Mouse (Mus musculus) C2C12 (cell line): ENCODE results near the gene Tmem120a. TPM values are rescaled to one million over a fixed set of nuclear protein-coding genes. Genes with fewer than 3 reads are reported as not detected.

Source experiments
- H3K27me3 ChIP-seq: one replicate; pipeline ENCODE4 v1.6.1; 2011; ENCODE audit not compliant: control insufficient read depth, insufficient read depth, insufficient read length
- H3K36me3 ChIP-seq: one replicate; pipeline ENCODE4 v1.6.1; 2011; ENCODE audit not compliant: control insufficient read depth, insufficient read depth
- H3K4me3 ChIP-seq: one replicate; pipeline ENCODE4 v1.5.1; 2011; ENCODE audit warnings: mild to moderate bottlenecking, control low read depth; ENCODE audit not compliant: poor library complexity, insufficient read depth, severe bottlenecking
- H3K79me2 ChIP-seq: one replicate; pipeline ENCODE4 v1.6.1; 2011; ENCODE audit not compliant: control insufficient read depth, insufficient read depth
- H3K79me3 ChIP-seq: one replicate; pipeline ENCODE4 v1.6.1; 2011; ENCODE audit warnings: low read depth, control low read depth
- H3ac ChIP-seq: one replicate; pipeline ENCODE3; 2011; ENCODE audit warnings: low read depth; ENCODE audit not compliant: control insufficient read depth, insufficient read length
- CEBPB ChIP-seq: IDR thresholded peaks from one replicate; pipeline ENCODE4 v1.6.1; 2011; ENCODE audit warnings: low read depth, mild to moderate bottlenecking, control low read depth, moderate library complexity
- CTCF ChIP-seq: IDR thresholded peaks from one replicate; pipeline ENCODE4 v1.5.1; 2011; ENCODE audit not compliant: control insufficient read depth, insufficient read depth, insufficient read length
- FOSL1 ChIP-seq: IDR thresholded peaks from one replicate; pipeline ENCODE4 v1.8.0; 2011; ENCODE audit warnings: mild to moderate bottlenecking, low read length; ENCODE audit not compliant: poor library complexity, insufficient read depth, severe bottlenecking
- MAX ChIP-seq: IDR thresholded peaks from one replicate; pipeline ENCODE4 v1.6.1; 2011; ENCODE audit warnings: mild to moderate bottlenecking, control low read depth
- MYOD1 ChIP-seq: IDR thresholded peaks from one replicate; pipeline ENCODE4 v1.6.1; 2011; ENCODE audit warnings: low read depth; ENCODE audit not compliant: control insufficient read depth, insufficient read length
- MYOG ChIP-seq: IDR thresholded peaks from one replicate; pipeline ENCODE4 v1.6.1; 2011; ENCODE audit not compliant: control insufficient read depth, insufficient read length; ENCODE audit errors: extremely low read depth
- USF1 ChIP-seq: IDR thresholded peaks from one replicate; pipeline ENCODE4 v1.6.1; 2011; ENCODE audit warnings: low read depth, mild to moderate bottlenecking, control low read depth, moderate library complexity
- polyA plus RNA-seq: library from polyadenylated mRNA; unstranded; fragments of >200 nt; fragmentation: generic; extraction: Trizol; gene quantifications from one replicate; pipeline ENCODE4 v1.2.1, GENCODE M21; 2012; ENCODE audit warnings: missing spikeins

The Tmem120a gene
- polyA plus RNA-seq, 1 experiment = 75.2 TPM

GRCm38 (mm10) chr5:135703431-135703830 is 40.8 kb downstream of the Tmem120a start:
- Histone ChIP-seq H3K79me2 (peaks cover 85% of the 10 kb centered on the region), H3K27me3 (no peaks in the 10 kb centered on the region), H3K79me3 (peaks cover 44% of the 10 kb centered on the region), H3K4me3 (no peak overlapping the region), H3K36me3 (peaks cover 34% of the 10 kb centered on the region), H3ac (no peak overlapping the region)
- TF ChIP-seq MYOD1 = no peak

- peaks cover 31% of the 10 kb centered on the region for H3K36me3 ChIP-seq
- peaks cover 39% of the 10 kb centered on the region for H3K79me3 ChIP-seq
- no peak overlapping the region for H3ac ChIP-seq
- H3K79me2 ChIP-seq = peaks cover 85% of the 10 kb centered on the region
- no peaks in the 10 kb centered on the region for H3K27me3 ChIP-seq
- H3K4me3 ChIP-seq = no peak overlapping the region
- peak; percentile 99 for TF ChIP-seq CEBPB
- TF ChIP-seq MYOG = no peak
- TF ChIP-seq MYOD1 = peak; percentile 85
- TF ChIP-seq CTCF = peak; percentile 48
These were observed 41.5 kb downstream of the Tmem120a start for GRCm38 (mm10) chr5:135702682-135703192.

GRCm38 (mm10) chr5:135702190-135702589 is 42.1 kb downstream of the Tmem120a start:
- TF ChIP-seq FOSL1 (no peak), CTCF (no peak), CEBPB (no peak), MAX (no peak), MYOG (no peak), USF1 (no peak), MYOD1 (no peak)
- Histone ChIP-seq H3K79me2 (peaks cover 85% of the 10 kb centered on the region), H3K36me3 (peaks cover 29% of the 10 kb centered on the region), H3K4me3 (no peak overlapping the region), H3K79me3 (peaks cover 38% of the 10 kb centered on the region), H3K27me3 (no peaks in the 10 kb centered on the region), H3ac (no peak overlapping the region)

- TF ChIP-seq CEBPB (no peak), CTCF (no peak), MYOD1 (no peak), USF1 (no peak), MYOG (no peak), MAX (no peak), FOSL1 (no peak)
- no peaks in the 10 kb centered on the region for H3K27me3 ChIP-seq
- no peak overlapping the region for H3ac ChIP-seq
- no peak overlapping the region for H3K4me3 ChIP-seq
- peaks cover 84% of the 10 kb centered on the region for H3K79me2 ChIP-seq
- H3K79me3 ChIP-seq = peaks cover 35% of the 10 kb centered on the region
- H3K36me3 ChIP-seq = peaks cover 24% of the 10 kb centered on the region
These were observed 42.6 kb downstream of the Tmem120a start for GRCm38 (mm10) chr5:135701601-135702000.

GRCm38 (mm10) chr5:135697711-135698111 is 46.5 kb downstream of the Tmem120a start:
- H3K36me3 ChIP-seq = peaks cover 18% of the 10 kb centered on the region
- no peaks in the 10 kb centered on the region for H3K27me3 ChIP-seq
- H3K4me3 ChIP-seq = no peak overlapping the region
- peaks cover 85% of the 10 kb centered on the region for H3K79me2 ChIP-seq
- no peak overlapping the region for H3ac ChIP-seq
- H3K79me3 ChIP-seq = peaks cover 22% of the 10 kb centered on the region
- no peak for TF ChIP-seq CEBPB
- TF ChIP-seq CTCF = no peak
- no peak for TF ChIP-seq FOSL1
- TF ChIP-seq USF1 = no peak
- TF ChIP-seq MYOD1 = no peak
- no peak for TF ChIP-seq MAX
- TF ChIP-seq MYOG = no peak

- Histone ChIP-seq H3K79me3 (peaks cover 36% of the 10 kb centered on the region), H3K27me3 (no peaks in the 10 kb centered on the region), H3K36me3 (peaks cover 15% of the 10 kb centered on the region), H3K79me2 (peaks cover 92% of the 10 kb centered on the region), H3ac (no peak overlapping the region), H3K4me3 (no peak overlapping the region)
- TF ChIP-seq CEBPB (no peak), MYOG (no peak), MAX (no peak), USF1 (no peak), MYOD1 (no peak), FOSL1 (no peak), CTCF (no peak)
These were observed 48.9 kb downstream of the Tmem120a start for GRCm38 (mm10) chr5:135695277-135695721.
